Mouse (Mus musculus) ES-CJ7 (cell line): ENCODE measurements at regions not wholly inside any gene's neighbourhood (a gene's known extent, or its start where the extent isn't known, plus 50 kb on each side); places are given as distances from the start of the nearest gene placed in this dataset.

Source experiments
- DNase-seq: peaks from one replicate; pipeline ENCODE4 v3.0.0; 2011; ENCODE audit warnings: low read depth, low spot score

- DNase-seq, result no peak
These were observed 60.0 kb downstream of the Syf2 start for GRCm38 (mm10) chr4:134990651-134991050.

GRCm38 (mm10) chr4:134993526-134994122 lies 62.9 kb downstream of the Syf2 start:
- DNase-seq, result no peak

GRCm38 (mm10) chr4:134994205-134994604 lies 63.5 kb downstream of the Syf2 start:
- no peak for DNase-seq

GRCm38 (mm10) chr4:134994648-134995047 lies 64.0 kb downstream of the Syf2 start:
- no peak for DNase-seq

GRCm38 (mm10) chr4:134995052-134995451 lies 64.4 kb downstream of the Syf2 start:
- DNase-seq, result no peak

GRCm38 (mm10) chr4:134996121-134996520 lies 65.4 kb downstream of the Syf2 start:
- no peak for DNase-seq

GRCm38 (mm10) chr4:134997461-134998434 lies 67.0 kb downstream of the Syf2 start:
- DNase-seq, result peak; percentile 47

- no peak for DNase-seq
These were observed 68.4 kb downstream of the Syf2 start for GRCm38 (mm10) chr4:134998928-134999658.

GRCm38 (mm10) chr4:135002091-135002925 lies 71.6 kb downstream of the Syf2 start:
- no peak for DNase-seq

GRCm38 (mm10) chr4:135011365-135011764 lies 80.7 kb downstream of the Syf2 start:
- no peak for DNase-seq

GRCm38 (mm10) chr4:135012945-135013344 lies 82.2 kb downstream of the Syf2 start:
- peak; percentile 71 for DNase-seq

GRCm38 (mm10) chr4:135013932-135014331 lies 83.2 kb downstream of the Syf2 start:
- peak; percentile 71 for DNase-seq

GRCm38 (mm10) chr4:135018018-135018417 lies 87.3 kb downstream of the Syf2 start:
- peak; percentile 74 for DNase-seq

- DNase-seq, result no peak
These were observed 88.4 kb downstream of the Syf2 start for GRCm38 (mm10) chr4:135019120-135019519.

GRCm38 (mm10) chr4:135020262-135020991 lies 89.7 kb downstream of the Syf2 start:
- peak; percentile 69 for DNase-seq

- DNase-seq, result peak; percentile 70
These were observed 92.5 kb downstream of the Syf2 start for GRCm38 (mm10) chr4:135023200-135023599.

GRCm38 (mm10) chr4:135025802-135026201 lies 94.7 kb upstream of the Runx3 start:
- no peak for DNase-seq

GRCm38 (mm10) chr4:135027136-135027535 lies 93.3 kb upstream of the Runx3 start:
- DNase-seq, result peak; percentile 52

GRCm38 (mm10) chr4:135029723-135030122 lies 90.7 kb upstream of the Runx3 start:
- DNase-seq, result no peak

- peak; percentile 83 for DNase-seq
These were observed 88.0 kb upstream of the Runx3 start for GRCm38 (mm10) chr4:135032461-135032860.
